Mouse (Mus musculus) heart, adult 2 months (tissue): ENCODE results near the gene Arhgef15. TPM values are rescaled to one million over a fixed set of nuclear protein-coding genes. Genes with fewer than 3 reads are reported as not detected.

Experiments
- DNase-seq, 2 experiments: peaks; one replicate each; pipeline ENCODE4 v3.0.0; 2021
- H3K27ac ChIP-seq: fragments of 200-600 bp; 2 replicates; pipeline ENCODE4 v1.8.1; 2022
- H3K27me3 ChIP-seq: fragments of 200-500 bp; 2 replicates; pipeline ENCODE4 v1.6.1; 2012; ENCODE audit warnings: mild to moderate bottlenecking, low read length, inconsistent platforms, mixed read lengths; ENCODE audit not compliant: control insufficient read depth, insufficient read depth
- H3K36me3 ChIP-seq: fragments of 200-500 bp; 2 replicates; pipeline ENCODE4 v1.6.1; 2012; ENCODE audit warnings: low read length, inconsistent platforms; ENCODE audit not compliant: control insufficient read depth, insufficient read depth
- H3K4me1 ChIP-seq: fragments of 200-500 bp; 2 replicates; pipeline ENCODE4 v1.6.1; 2011; ENCODE audit warnings: low read length; ENCODE audit not compliant: control insufficient read depth, insufficient read depth
- H3K4me3 ChIP-seq: fragments of 200-600 bp; 2 replicates; pipeline ENCODE4 v1.8.1; 2022
- H3K79me2 ChIP-seq: fragments of 200-500 bp; replicated peaks from 2 replicates; pipeline ENCODE4 v1.6.1; 2012; ENCODE audit warnings: mild to moderate bottlenecking, inconsistent platforms, low read length, moderate library complexity, mixed read lengths; ENCODE audit not compliant: control insufficient read depth, insufficient read depth
- H3K9ac ChIP-seq: fragments of 200-500 bp; 2 replicates; pipeline ENCODE4 v1.6.1; 2012; ENCODE audit warnings: low read depth, mild to moderate bottlenecking, control low read depth, inconsistent platforms, low read length, mixed read lengths
- CTCF ChIP-seq: fragments of 200-600 bp; IDR thresholded peaks from 2 replicates; pipeline ENCODE4 v1.8.1; 2022; ENCODE audit warnings: antibody characterized with exemption, mild to moderate bottlenecking, moderate library complexity
- EP300 ChIP-seq: fragments of 200-500 bp; IDR thresholded peaks from 2 replicates; pipeline ENCODE4 v1.6.1; 2011; ENCODE audit warnings: low read depth, low read length, control low read depth; ENCODE audit not compliant: insufficient read depth
- POLR2A ChIP-seq: fragments of 200-500 bp; IDR thresholded peaks from 2 replicates; pipeline ENCODE4 v1.6.1; 2011; ENCODE audit warnings: mild to moderate bottlenecking, low read depth, low read length, control low read depth; ENCODE audit not compliant: insufficient read depth
- WGBS: fragments of 180-500 bp; shearing (Covaris S2); methylation state at CpG from one replicate; pipeline ENCODE4 v1.1.7; 2018; 5-methylcytosine and 5-hydroxymethylcytosine counted together
- intact Hi-C: fragments of 180-260 bp; cut with DNase I; formaldehyde crosslinking; loops from one replicate; pipeline ENCODE4 v1.15.1; 2025
- polyA plus RNA-seq: library from polyadenylated mRNA; depleted of rRNA; stranded (reverse); fragments of >200 nt; gene quantifications from 2 replicates; pipeline ENCODE4 v1.2.3, GENCODE M21; 2012
- total RNA-seq, 2 experiments: library from RNA; stranded (reverse); gene quantifications; 2 replicates each; pipeline ENCODE4 v1.2.3; 2021

Arhgef15 gene
- total and polyA plus RNA-seq, 3 experiments: 27.8 to 77.3 (median 28.5) TPM

- intact Hi-C loops: no loop called here
- Histone ChIP-seq H3K4me3 (no peak overlapping the region), H3K36me3 (no peaks in the 10 kb centered on the region), H3K27ac (no peak overlapping the region), H3K4me1 (peaks cover 4% of the 10 kb centered on the region), H3K79me2 (no peaks in the 10 kb centered on the region), H3K27me3 (no peaks in the 10 kb centered on the region), H3K9ac (no peak overlapping the region)
- TF ChIP-seq EP300 (no peak), CTCF (no peak), POLR2A (no peak)
- 49% methylated on average over 3 of the region's 3 CpGs for WGBS
- DNase-seq: no peak
These were observed 4.3 kb upstream of the Arhgef15 start for GRCm38 (mm10) chr11:68961596-68961995.

GRCm38 (mm10) chr11:68957971-68958370 lies 691 bp upstream of the Arhgef15 start:
- DNase-seq: no peak

GRCm38 (mm10) chr11:68956697-68957096 lies 583 bp downstream of the Arhgef15 start:
- intact Hi-C loops: loop anchor here (1.0 to 5.0 kb wide), 3 partner anchors 45 to 141 kb away; partner anchors contain the start of gene Per1
- Histone ChIP-seq H3K36me3 (peaks cover 7% of the 10 kb centered on the region), H3K4me1 (peaks cover 7% of the 10 kb centered on the region), H3K27ac (peak overlapping the region; percentile 97), H3K9ac (peak overlapping the region; percentile 70), H3K27me3 (no peaks in the 10 kb centered on the region; the same call in 1 of the 2 replicates), H3K79me2 (no peaks in the 10 kb centered on the region), H3K4me3 (peak overlapping the region; percentile 64)
- TF ChIP-seq CTCF (no peak), EP300 (0 out of 2 replicates have a peak, but pooled peaks have one; percentile 41), POLR2A (peak; percentile 86)
- 30% methylated on average over 13 of the region's 13 CpGs for WGBS
- peak; percentile 66 to 71 for DNase-seq

More at GRCm38 (mm10) chr11:68957971-68958370, 691 bp upstream of the Arhgef15 start:
- Histone ChIP-seq H3K4me3 (peak overlapping the region; percentile 64; the same call in 1 of the 2 replicates), H3K4me1 (peaks cover 6% of the 10 kb centered on the region), H3K79me2 (no peaks in the 10 kb centered on the region), H3K27me3 (no peaks in the 10 kb centered on the region; the same call in 1 of the 2 replicates), H3K9ac (no peak overlapping the region), H3K27ac (peak overlapping the region; percentile 97), H3K36me3 (peaks cover 1% of the 10 kb centered on the region; the same call in 1 of the 2 replicates)
- intact Hi-C loops: loop anchor here (2.0 to 5.0 kb wide), 2 partner anchors 53 to 139 kb away; partner anchors contain the start of gene Per1
- WGBS: 96% methylated on average over 1 of the region's 1 CpGs
- no peak for TF ChIP-seq EP300
- no peak for TF ChIP-seq CTCF
- no peak for TF ChIP-seq POLR2A

GRCm38 (mm10) chr11:68956107-68956506 lies 1.2 kb downstream of the Arhgef15 start:
- H3K27me3 ChIP-seq: no peaks in the 10 kb centered on the region; the same call in 1 of the 2 replicates
- H3K27ac ChIP-seq: peak overlapping the region; percentile 97
- peak; percentile 57 to 72 for DNase-seq
- WGBS: 20% methylated on average over 3 of the region's 3 CpGs
- H3K4me3 ChIP-seq: peak overlapping the region; percentile 64
- TF ChIP-seq POLR2A: peak; percentile 51
- no peak for TF ChIP-seq CTCF
- TF ChIP-seq EP300: peak; percentile 81
- intact Hi-C loops: loop anchor here (1.0 to 5.0 kb wide), 3 partner anchors 45 to 141 kb away; partner anchors contain the start of gene Per1
- H3K4me1 ChIP-seq: peaks cover 7% of the 10 kb centered on the region
- H3K79me2 ChIP-seq: no peaks in the 10 kb centered on the region
- peak overlapping the region; percentile 70 for H3K9ac ChIP-seq
- H3K36me3 ChIP-seq: peaks cover 7% of the 10 kb centered on the region

- intact Hi-C loops: loop anchor here (5.0 kb wide), 1 partner anchor 142 kb away; the partner anchor contains the start of gene Per1
- H3K4me1 ChIP-seq: peaks cover 7% of the 10 kb centered on the region
- peak overlapping the region; percentile 65 for H3K9ac ChIP-seq
- H3K79me2 ChIP-seq: no peaks in the 10 kb centered on the region
- WGBS: 45% methylated on average over 5 of the region's 5 CpGs
- TF ChIP-seq EP300 (no peak), CTCF (no peak), POLR2A (no peak)
- peaks cover 7% of the 10 kb centered on the region for H3K36me3 ChIP-seq
- peak overlapping the region; percentile 33; the same call in 1 of the 2 replicates for H3K27ac ChIP-seq
- H3K27me3 ChIP-seq: no peaks in the 10 kb centered on the region; the same call in 1 of the 2 replicates
- H3K4me3 ChIP-seq: peak overlapping the region; percentile 50; the same call in 1 of the 2 replicates
- DNase-seq: no peak
These were observed 1.8 kb downstream of the Arhgef15 start for GRCm38 (mm10) chr11:68955473-68955872.

- no peak for DNase-seq
- WGBS: 2% methylated on average over 17 of the region's 17 CpGs
- intact Hi-C loops: no loop called here
- no peaks in the 10 kb centered on the region; the same call in 1 of the 2 replicates for H3K27me3 ChIP-seq
- H3K36me3 ChIP-seq: peaks cover 7% of the 10 kb centered on the region
- peak overlapping the region; percentile 67 for H3K9ac ChIP-seq
- peak overlapping the region; percentile 50 for H3K4me3 ChIP-seq
- peaks cover 7% of the 10 kb centered on the region for H3K4me1 ChIP-seq
- no peaks in the 10 kb centered on the region for H3K79me2 ChIP-seq
- peak overlapping the region; percentile 52 for H3K27ac ChIP-seq
- TF ChIP-seq EP300: no peak
- TF ChIP-seq POLR2A: no peak
- no peak for TF ChIP-seq CTCF
These were observed 2.9 kb downstream of the Arhgef15 start for GRCm38 (mm10) chr11:68954408-68954807.
